ENCODE assay signal across 8 mouse cellular contexts in the genomic region with DNA sequence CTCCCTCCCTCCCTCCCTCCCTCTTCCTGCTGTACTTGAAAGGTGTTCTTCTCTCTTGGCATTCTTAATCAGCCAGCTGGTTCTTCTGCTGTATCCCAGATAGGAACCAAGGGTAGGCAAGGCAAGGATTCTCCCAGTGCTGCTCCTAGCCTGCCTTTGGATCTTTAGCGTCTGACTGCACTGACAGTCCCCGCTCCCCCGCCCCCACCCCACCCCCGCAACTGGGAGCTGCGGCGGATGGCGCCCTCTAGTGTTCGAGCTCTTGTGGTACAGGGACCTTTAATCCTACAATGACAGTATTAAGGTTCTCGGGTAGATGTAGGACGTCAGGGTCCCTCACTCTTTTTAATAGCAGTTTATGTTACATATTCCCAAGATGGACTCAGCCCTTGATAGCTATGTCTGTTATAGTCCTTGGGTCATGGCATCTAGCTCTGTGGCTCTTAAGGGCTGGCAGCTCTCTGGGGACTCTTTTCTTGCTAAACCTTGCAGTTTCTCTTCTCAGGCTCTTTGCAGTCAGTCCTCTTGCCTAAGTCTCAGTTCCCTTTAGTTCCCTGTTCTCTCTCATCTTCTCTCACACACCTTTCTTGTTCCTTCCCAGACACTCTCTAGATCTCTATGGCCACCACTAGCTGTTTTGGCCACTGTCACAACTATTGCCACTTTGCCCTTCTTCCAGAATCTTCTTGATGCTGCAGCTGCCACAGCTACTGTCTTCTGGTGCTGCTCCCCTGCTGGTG.
DNase-seq lines count a peak whose midpoint lies in the region; ATAC-seq and TF ChIP-seq lines count a peak whose summit lies in the region.

No protein-coding gene starts in this region.

- H3K9me3 ChIP-seq in midbrain, embryonic 10.5 days (replicated peaks) = no peaks in the 10 kb centered on the region

- WGBS in thymus, adult 2 months = 5% methylated on average over 10 of the region's 10 CpGs
- WGBS in midbrain, embryonic 10.5 days = under 1% methylated on average over 10 of the region's 10 CpGs

- peak; percentile 59 for DNase-seq in thymus, adult 2 months
- DNase-seq in thymus, adult 18-20 months = no peak
- DNase-seq in kidney, adult 18-20 months = peak; percentile 68
- DNase-seq in left cerebral cortex, postnatal 4 days = peak; percentile 81
- DNase-seq in midbrain, embryonic 10.5 days (ENCODE audit: low spot score) = peak; percentile 80
- DNase-seq in spleen, postnatal 4 days (ENCODE audit: low spot score in 2 of 2) = peak; percentile 59 to 85

- no peak for TF ChIP-seq CTCF in thymus, adult 2 months (IDR thresholded peaks at IDR 0.05; ENCODE audit: borderline replicate concordance, control insufficient read depth, extremely low read depth, insufficient read depth, low read length, poor library complexity)

- H3K4me1 ChIP-seq in thymus, adult 2 months (replicated peaks; ENCODE audit: control insufficient read depth, insufficient read depth, low read length) = peaks cover 5% of the 10 kb centered on the region; the same call in 1 of the 2 replicates
- H3K4me1 ChIP-seq in midbrain, embryonic 10.5 days = peaks cover 30% of the 10 kb centered on the region

- TF ChIP-seq POLR2A in thymus, adult 2 months (IDR thresholded peaks at IDR 0.05; ENCODE audit: control insufficient read depth, extremely low read depth, insufficient read depth, low read length, poor library complexity) = no peak

- no peaks in the 10 kb centered on the region for H3K36me3 ChIP-seq in thymus, adult 2 months (ENCODE audit: control insufficient read depth, insufficient read depth, low read length)
- H3K36me3 ChIP-seq in midbrain, embryonic 10.5 days = no peaks in the 10 kb centered on the region

- H3K4me3 ChIP-seq in thymus, adult 2 months (ENCODE audit: control insufficient read depth, insufficient read depth, low read length) = no peak overlapping the region
- H3K4me3 ChIP-seq in midbrain, embryonic 10.5 days = peak overlapping the region; percentile 39

- peak; percentile 63 for ATAC-seq in common myeloid progenitor, adult 5-6 weeks (replicated peaks; ENCODE audit: low read depth, poor library complexity, severe bottlenecking)
- peak; percentile 57 for ATAC-seq in granulocyte monocyte progenitor cell, adult 5-6 weeks (replicated peaks; ENCODE audit: poor library complexity, severe bottlenecking)

- no peaks in the 10 kb centered on the region for H3K27me3 ChIP-seq in thymus, adult 2 months (ENCODE audit: control insufficient read depth, insufficient read depth, low read length)
- H3K27me3 ChIP-seq in midbrain, embryonic 10.5 days (ENCODE audit: low read depth, poor library complexity, severe bottlenecking) = peaks cover 23% of the 10 kb centered on the region

- no peak overlapping the region for H3K27ac ChIP-seq in thymus, adult 2 months (ENCODE audit: control insufficient read depth, insufficient read depth, low read length)
- H3K27ac ChIP-seq in midbrain, embryonic 10.5 days (replicated peaks) = peak overlapping the region; percentile 82; the same call in 1 of the 2 replicates

- intact Hi-C loops in left cerebral cortex, postnatal 4 days (cut with DNase I) = no loop called here

Comparison
In these comparisons a context has a peak if more than half of its experiments do, and no peak if none do; other contexts are left out.
1. DNase-seq: peak in thymus, adult 2 months (single experiment), kidney, adult 18-20 months (single experiment), left cerebral cortex, postnatal 4 days (single experiment), midbrain, embryonic 10.5 days (single experiment) and spleen, postnatal 4 days (2 of 2); none in thymus, adult 18-20 months (0 of 2).